Mouse (Mus musculus) inflammation-experienced regulatory T-cells, adult 6 months (primary cell): ENCODE measurements around the gene Nkain4. TPM values are rescaled to one million over a fixed set of nuclear protein-coding genes. Genes with fewer than 3 reads are reported as not detected.

Experiments
- ATAC-seq: one replicate; pipeline ENCODE4 v1.8.0; 2017
- polyA plus RNA-seq, 3 experiments: library from polyadenylated mRNA; unstranded; fragments of 100-300 nt; shearing (Covaris generic); gene quantifications; one replicate each; pipeline ENCODE4 v1.2.1; 2017

Gene Nkain4
- polyA plus RNA-seq, 3 experiments from 2014 or later = not detected

DNA sequence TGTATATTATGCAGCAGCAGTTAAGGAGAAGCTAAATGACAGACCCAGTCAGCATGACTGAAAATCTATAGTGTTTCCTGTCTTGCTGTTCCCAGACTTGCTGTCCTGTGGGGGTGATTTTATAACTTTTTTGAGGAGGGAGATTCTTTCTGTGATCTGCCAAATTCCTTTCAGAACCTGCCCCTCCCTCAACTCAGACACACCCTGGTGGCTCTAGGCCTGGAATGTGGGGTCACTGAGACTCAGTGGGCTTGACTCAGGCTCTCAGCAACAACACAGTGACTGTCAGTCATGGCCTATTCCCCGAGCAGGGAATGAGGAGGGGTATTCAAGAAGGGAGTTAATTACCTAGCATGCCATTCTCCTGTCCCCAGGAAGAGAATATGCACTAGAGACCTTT is 4.6 kb downstream of the Nkain4 start:
- ATAC-seq = no peak

DNA sequence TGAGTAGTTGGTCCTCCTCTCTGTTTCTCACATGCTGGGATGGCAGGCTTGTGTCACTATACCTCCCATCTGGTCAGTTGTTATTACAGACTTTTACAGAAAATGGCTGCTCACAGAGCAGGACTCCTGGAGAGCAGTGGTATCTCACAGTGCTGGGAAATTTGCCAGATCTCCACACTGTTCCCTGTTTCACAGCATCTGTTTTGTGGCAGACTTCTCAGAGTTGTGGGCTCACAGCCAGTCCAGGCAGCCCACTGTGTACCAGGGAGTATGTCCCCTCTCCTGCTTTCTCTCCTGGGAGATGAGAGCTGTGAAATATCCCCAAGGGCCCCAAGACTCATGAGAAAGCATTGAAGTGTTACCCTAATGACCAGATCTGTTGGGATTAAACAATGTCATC is 12.6 kb downstream of the Nkain4 start:
- no peak for ATAC-seq

GRCm38 (mm10) chr2:180940187-180940586 is 14.3 kb downstream of the Nkain4 start:
- ATAC-seq = no peak

GRCm38 (mm10) chr2:180932418-180932817 is 22.1 kb downstream of the Nkain4 start:
- ATAC-seq = no peak

DNA sequence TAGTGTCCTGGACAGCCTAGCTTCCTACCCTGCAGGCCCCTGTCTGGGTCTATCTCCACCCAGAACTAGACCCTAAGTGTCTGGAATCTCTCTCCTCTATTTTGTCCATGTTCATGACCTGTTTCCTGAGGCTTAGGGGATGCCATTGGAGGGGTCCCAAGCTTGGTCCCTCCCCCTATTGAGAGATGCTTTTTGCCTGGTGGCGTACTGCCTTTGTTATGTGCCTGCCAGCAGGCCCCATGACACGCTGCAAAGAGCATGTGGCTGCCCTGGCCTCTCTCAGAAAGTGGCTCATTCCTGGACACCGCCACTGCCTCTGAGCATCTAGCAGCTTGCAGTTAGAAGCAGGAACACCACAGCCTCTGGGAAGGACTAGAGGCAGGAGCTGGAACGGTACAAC is 25.8 kb downstream of the Nkain4 start, which contains the start of gene Birc7:
Gene Birc7, plus strand, starts transcription at position 301 of the 400 bp plus-strand sequence.
- ATAC-seq = no peak

- ATAC-seq = no peak
Observed at GRCm38 (mm10) chr2:180925176-180925575, 29.3 kb downstream of the Nkain4 start.

DNA sequence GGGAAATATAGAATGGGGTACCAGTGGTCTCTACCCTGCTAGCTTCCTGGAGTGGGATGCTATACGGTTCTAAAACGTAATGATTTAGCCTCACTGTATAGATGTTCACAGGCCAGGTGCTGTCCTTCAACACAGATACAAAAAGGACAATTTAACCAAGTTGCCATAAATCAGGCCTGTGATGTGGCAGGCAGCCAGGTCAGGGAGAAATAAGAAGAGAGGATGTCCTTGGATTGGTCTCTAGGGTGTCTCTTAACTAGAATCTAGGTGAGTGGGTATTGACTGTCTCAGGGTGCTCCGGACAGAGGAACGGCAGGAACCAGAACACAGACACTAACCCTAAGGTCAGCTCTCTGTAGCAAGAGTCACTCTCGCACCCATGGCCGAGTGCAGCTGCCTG is 31.8 kb downstream of the Nkain4 start:
- ATAC-seq = no peak

DNA sequence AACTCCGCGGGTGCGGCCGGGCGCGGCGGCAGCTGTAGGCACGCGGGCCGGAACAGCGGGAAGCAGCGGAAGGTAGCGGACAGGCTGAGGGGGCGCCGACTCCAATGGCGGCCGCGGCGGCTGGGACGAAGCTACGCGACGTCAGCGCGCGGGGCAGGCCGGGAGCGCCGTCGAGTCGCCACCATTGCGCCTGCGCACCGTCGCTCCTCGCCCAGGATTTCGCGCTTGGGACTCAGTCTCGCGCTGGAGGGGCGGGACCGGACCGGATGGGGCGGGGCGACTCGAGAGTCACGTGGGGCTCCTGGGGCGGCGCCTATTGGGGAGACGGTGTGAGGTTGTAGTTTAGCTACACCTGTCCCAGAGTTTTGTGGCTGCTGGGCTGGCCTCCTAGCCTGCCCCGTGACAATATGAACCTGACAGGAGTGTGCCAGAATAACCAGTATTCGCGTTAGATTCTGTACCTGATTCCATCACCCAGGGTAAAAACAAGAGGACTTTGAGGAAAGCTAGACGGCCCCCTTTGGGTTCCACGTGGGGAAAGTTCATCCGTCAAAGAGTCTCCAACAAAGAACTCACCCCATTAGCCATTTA is 33.6 kb downstream of the Nkain4 start, which contains the start of gene Ythdf1:
Gene Ythdf1, minus strand, starts transcription at position 140 of the 591 bp plus-strand sequence.
- ATAC-seq = peak; percentile 93

DNA sequence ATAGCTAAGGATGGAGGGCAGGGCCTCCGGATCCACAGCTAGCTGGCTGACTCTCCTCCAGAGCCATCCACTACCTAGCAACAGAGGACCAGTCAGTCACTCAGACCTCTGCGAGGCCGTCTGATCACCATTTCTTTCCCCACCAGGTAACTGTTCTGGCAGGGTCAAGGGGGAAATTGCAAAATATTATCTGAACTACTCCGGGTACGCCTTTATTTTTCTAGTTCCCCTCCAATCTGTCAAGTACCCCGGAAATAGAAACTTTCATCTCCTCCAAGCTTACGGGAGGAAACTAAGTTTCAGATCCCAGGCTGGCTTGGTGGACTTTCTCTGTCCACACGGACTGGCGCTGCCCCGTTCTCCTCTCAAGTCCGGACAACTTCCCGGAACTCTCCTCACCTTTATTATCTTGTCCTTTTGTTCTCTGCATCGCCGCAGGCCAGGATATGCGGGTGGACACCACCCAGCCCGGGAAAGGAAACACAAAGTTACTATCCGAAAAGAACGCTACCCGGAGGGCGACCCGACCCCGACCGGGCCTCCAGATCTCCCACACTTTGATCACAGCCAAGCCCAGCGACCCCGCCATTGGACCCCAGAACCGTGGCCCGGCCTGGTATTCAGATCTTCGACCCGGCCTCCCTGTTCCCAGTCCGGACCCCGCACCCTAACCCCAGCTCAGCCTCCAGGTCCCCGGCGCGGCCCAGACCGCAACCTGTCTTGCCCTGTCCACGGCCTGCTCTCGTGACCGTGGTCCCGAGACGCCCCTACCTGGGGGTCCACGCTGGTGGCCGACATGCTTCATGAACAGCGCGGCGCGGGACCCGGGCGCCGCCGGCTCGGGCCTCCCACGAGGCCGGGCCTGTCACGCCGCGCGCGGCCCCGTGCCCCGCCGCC is 34.3 kb downstream of the Nkain4 start:
- ATAC-seq = peak; percentile 11

DNA sequence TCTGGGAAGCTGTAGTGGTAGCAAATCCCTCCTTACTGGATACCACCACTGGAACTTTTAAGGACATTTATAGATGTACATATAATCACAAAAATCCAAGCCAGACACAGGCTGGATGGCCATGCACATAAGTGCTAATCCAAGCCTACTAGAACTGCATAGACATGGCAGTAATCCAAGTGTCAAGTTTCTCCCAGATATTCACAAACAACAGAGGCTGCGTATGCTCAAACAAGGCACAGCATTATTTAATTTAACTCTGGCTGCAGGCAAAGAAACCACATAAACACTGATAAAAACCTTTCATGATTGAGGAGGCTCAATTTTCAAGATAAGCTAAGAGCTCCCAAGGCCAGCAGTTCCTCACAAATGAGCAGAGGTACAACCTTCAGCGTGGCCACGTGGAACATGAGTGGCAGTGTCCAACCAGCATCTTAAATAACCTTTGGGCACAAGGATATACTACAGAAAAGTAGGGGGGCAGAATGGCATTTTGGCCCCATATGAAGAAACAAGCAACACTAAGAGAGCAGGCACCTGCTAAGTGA is 38.5 kb downstream of the Nkain4 start:
- no peak for ATAC-seq

GRCm38 (mm10) chr2:180910928-180911327 is 43.6 kb downstream of the Nkain4 start:
- no peak for ATAC-seq

DNA sequence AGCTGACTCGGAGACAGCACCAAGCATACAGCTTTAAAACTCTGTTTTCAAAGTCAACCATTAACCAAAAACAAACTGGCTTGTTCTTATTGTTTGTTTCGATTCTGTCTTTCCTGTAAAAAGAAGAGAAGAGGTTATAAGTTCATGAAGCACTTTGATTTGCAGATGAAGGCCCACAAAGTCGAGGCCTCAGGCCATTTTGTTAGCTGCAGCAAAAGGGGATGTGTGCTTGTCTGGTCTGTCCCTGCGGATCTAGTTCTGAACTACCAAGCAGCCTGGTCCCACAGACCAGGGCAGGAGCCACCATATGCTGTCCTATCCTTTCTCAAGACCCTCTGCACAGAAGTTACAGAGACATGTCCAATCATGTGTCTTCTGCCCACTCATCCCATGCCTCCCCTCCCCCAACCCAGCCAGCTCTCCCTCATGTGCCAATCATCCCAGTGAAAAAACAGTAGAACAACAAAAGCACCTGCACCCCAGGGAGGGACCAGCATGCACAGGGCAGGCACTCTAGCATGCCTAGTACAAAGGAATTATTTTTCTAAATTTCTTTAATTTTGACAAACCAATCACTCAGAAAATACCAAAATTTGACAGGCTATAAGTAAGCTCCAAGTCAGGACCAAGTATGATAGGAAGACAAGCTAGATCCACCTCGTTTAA is 48.8 kb downstream of the Nkain4 start:
- ATAC-seq = no peak

- no peak for ATAC-seq
Observed at GRCm38 (mm10) chr2:180904435-180905208, 49.9 kb downstream of the Nkain4 start.

DNA sequence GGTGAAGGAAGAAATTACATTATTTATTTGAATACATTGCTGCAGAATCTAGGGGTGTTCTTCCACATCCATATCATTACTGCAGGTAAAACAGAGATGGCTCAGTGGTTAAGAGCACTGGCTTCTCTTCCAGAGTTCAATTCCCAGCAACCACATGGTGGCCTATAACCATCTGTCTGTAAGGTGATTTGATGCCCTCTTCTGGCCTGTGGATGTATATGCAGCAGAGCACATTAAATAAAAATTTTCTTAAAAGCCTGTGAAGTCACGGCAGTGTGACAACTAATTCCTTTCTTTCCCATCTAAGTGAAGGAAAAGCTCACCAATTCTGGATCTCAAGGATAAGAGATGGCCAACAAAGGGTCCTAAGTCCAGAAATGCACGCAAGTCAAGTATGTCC is 52.4 kb downstream of the Nkain4 start:
- ATAC-seq = no peak

DNA sequence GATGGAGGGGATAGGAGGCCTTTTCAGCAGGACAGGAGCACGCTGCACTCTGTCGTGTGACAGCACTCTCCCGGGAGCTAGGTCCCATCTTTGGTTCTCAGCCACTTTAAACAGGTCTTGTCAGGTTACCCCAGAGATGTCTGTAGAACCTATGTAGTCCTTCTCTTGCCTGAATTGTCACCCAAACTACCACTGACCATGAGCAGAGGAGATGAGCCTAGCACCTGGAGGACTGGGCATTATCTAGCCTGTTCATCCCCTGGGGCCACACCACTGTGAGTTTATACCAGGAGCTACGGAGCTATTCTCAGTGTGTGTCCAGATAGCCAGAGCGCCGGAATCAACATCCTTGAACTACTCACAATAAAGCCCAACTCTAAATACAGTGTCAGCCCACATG is 56.6 kb downstream of the Nkain4 start:
- ATAC-seq = no peak

- ATAC-seq = no peak
Observed at GRCm38 (mm10) chr2:180896819-180897625, 57.5 kb downstream of the Nkain4 start.

DNA sequence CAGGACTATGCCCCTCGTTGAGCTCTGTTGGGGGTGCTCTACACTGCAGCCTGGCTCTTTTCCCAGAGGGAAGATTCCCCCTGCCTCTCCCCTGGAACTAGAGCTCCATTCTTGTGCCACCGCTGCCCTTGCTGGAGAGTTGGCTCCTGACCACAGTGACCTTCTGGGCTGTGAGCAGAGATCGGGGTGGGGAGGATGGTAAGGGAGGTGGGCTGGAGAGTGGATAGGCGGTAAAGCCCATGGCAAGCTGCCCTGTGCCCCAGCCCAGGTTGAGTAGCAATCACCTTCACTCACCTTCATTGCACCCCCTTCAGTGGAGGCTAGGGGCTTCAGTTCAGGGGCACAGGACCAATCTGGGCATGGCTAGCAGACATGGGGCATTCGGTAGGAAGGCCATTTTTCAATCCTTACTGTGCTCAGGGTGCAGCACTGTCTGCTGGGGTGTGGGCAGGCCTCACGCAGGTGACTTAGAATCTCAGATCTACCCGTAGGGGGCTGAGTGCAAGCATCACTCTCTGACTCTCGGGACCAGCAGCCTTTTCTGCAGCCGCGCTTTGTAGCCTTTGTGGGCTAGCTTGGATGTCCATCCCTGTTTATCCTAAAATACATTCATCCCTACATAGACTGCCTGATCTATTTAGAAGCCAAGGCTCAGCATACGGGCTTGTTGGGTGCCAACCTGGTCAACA is 58.5 kb downstream of the Nkain4 start:
- ATAC-seq = no peak

- no peak for ATAC-seq
Observed at GRCm38 (mm10) chr2:180895321-180895720, 59.2 kb downstream of the Nkain4 start.

GRCm38 (mm10) chr2:180894734-180895133 is 59.8 kb downstream of the Nkain4 start:
- peak; percentile 28 for ATAC-seq

GRCm38 (mm10) chr2:180894029-180894623 is 60.4 kb downstream of the Nkain4 start:
- ATAC-seq = no peak
